Mouse (Mus musculus) stomach, embryonic 16.5 days (tissue): ENCODE data around the gene Adamtsl1. TPM values are rescaled to one million over a fixed set of nuclear protein-coding genes. Genes with fewer than 3 reads are reported as not detected.
A peak's percentile ranks its signal among the peaks of the same experiment; 100 is the strongest.

Experiments
- ATAC-seq: fragments of 200-750 bp; cut with Nextera tagmentation; 2 replicates; pipeline ENCODE4 v1.8.0; 2017; ENCODE audit warnings: moderate number of reproducible peaks, moderate TSS enrichment; ENCODE audit not compliant: insufficient read depth, low FRiP score
- H3K27ac ChIP-seq: fragments of 300-500 bp; sonication (generic); 2 replicates; pipeline ENCODE4 v1.5.1; 2014; ENCODE audit warnings: low read length
- H3K27me3 ChIP-seq: fragments of 300-500 bp; sonication (generic); 2 replicates; pipeline ENCODE4 v1.6.1; 2014; ENCODE audit warnings: low read length, control low read depth, mixed read lengths; ENCODE audit not compliant: control insufficient read depth, insufficient read depth
- H3K36me3 ChIP-seq: fragments of 300-500 bp; sonication (generic); 2 replicates; pipeline ENCODE4 v1.6.1; 2014; ENCODE audit warnings: low read length; ENCODE audit not compliant: control insufficient read depth, insufficient read depth
- H3K4me1 ChIP-seq: fragments of 300-500 bp; sonication (generic); 2 replicates; pipeline ENCODE4 v1.6.1; 2014; ENCODE audit warnings: low read length, control low read depth, mixed read lengths; ENCODE audit not compliant: control insufficient read depth, insufficient read depth
- H3K4me2 ChIP-seq: fragments of 300-500 bp; sonication (generic); 2 replicates; pipeline ENCODE4 v1.6.1; 2014; ENCODE audit warnings: low read depth, low read length, mixed read lengths
- H3K4me3 ChIP-seq: fragments of 300-500 bp; sonication (generic); replicated peaks from 2 replicates; pipeline ENCODE4 v1.5.1; 2014; ENCODE audit warnings: mild to moderate bottlenecking, low read length
- H3K9ac ChIP-seq: fragments of 300-500 bp; sonication (generic); 2 replicates; pipeline ENCODE4 v1.6.1; 2014; ENCODE audit warnings: low read length
- H3K9me3 ChIP-seq: fragments of 300-500 bp; sonication (generic); replicated peaks from 2 replicates; pipeline ENCODE4 v1.6.1; 2016; ENCODE audit warnings: low read length, control low read depth; ENCODE audit not compliant: control insufficient read depth
- WGBS: fragments of 180-500 bp; shearing (Covaris S2); extraction: QIAGEN DNeasy Blood & Tissue Kit; methylation state at CpG from one replicate; pipeline ENCODE4 v1.1.7; 2014; 5-methylcytosine and 5-hydroxymethylcytosine counted together
- polyA plus RNA-seq: library from polyadenylated mRNA; unstranded; fragments of >200 nt; fragmentation: Nextera tagmentation; extraction: Ambion mirVana; gene quantifications from 2 replicates; pipeline ENCODE4 v1.2.1, GENCODE M21; 2015

Adamtsl1 gene
- polyA plus RNA-seq: 17.5 and 22.0 TPM in 2 replicates

GRCm38 (mm10) chr4:85513792-85514191 lies at the start of gene Adamtsl1:
TSS of gene Adamtsl1 (plus strand) at chr4:85514172.
- H3K36me3 ChIP-seq: no peaks in the 10 kb centered on the region
- peak within 1 kb of the TSS; percentile 25; the same call in 1 of the 2 replicates for H3K27ac ChIP-seq
- peaks cover 6% of the 10 kb centered on the region; the same call in 1 of the 2 replicates for H3K4me1 ChIP-seq
- H3K4me2 ChIP-seq: peak within 1 kb of the TSS; percentile 74
- H3K4me3 ChIP-seq: peak within 1 kb of the TSS; percentile 46
- peak within 1 kb of the TSS; percentile 43 for H3K9ac ChIP-seq
- no peak for ATAC-seq
- 6% methylated on average over 9 of the region's 9 CpGs for WGBS
- no peaks in the 10 kb centered on the region for H3K9me3 ChIP-seq
- no peaks in the 10 kb centered on the region; the same call in 1 of the 2 replicates for H3K27me3 ChIP-seq

GRCm38 (mm10) chr4:85483586-85483985 lies 30.4 kb upstream of the Adamtsl1 start:
- Histone ChIP-seq H3K4me2 (no peak overlapping the region), H3K4me3 (no peak overlapping the region), H3K36me3 (no peaks in the 10 kb centered on the region), H3K9ac (no peak overlapping the region), H3K4me1 (no peaks in the 10 kb centered on the region), H3K27me3 (no peaks in the 10 kb centered on the region), H3K9me3 (no peaks in the 10 kb centered on the region), H3K27ac (no peak overlapping the region)
- WGBS: 86% methylated on average over 6 of the region's 6 CpGs
- ATAC-seq: no peak

- no peak overlapping the region for H3K4me3 ChIP-seq
- WGBS: 78% methylated on average over 10 of the region's 10 CpGs
- no peaks in the 10 kb centered on the region for H3K36me3 ChIP-seq
- ATAC-seq: no peak
- H3K27me3 ChIP-seq: no peaks in the 10 kb centered on the region
- H3K27ac ChIP-seq: no peak overlapping the region
- H3K4me1 ChIP-seq: no peaks in the 10 kb centered on the region
- no peak overlapping the region for H3K4me2 ChIP-seq
- no peak overlapping the region for H3K9ac ChIP-seq
- no peaks in the 10 kb centered on the region for H3K9me3 ChIP-seq
Observed at GRCm38 (mm10) chr4:85486316-85486946, 27.5 kb upstream of the Adamtsl1 start.

GRCm38 (mm10) chr4:85505718-85506117 lies 8.3 kb upstream of the Adamtsl1 start:
- Histone ChIP-seq H3K9ac (no peak overlapping the region), H3K27me3 (no peaks in the 10 kb centered on the region), H3K36me3 (no peaks in the 10 kb centered on the region), H3K4me2 (no peak overlapping the region), H3K4me1 (no peaks in the 10 kb centered on the region), H3K27ac (no peak overlapping the region), H3K9me3 (no peaks in the 10 kb centered on the region), H3K4me3 (no peak overlapping the region)
- WGBS: 56% methylated on average over 3 of the region's 3 CpGs
- no peak for ATAC-seq

GRCm38 (mm10) chr4:85506976-85507375 lies 7.0 kb upstream of the Adamtsl1 start:
- no peaks in the 10 kb centered on the region for H3K27me3 ChIP-seq
- H3K36me3 ChIP-seq: no peaks in the 10 kb centered on the region
- ATAC-seq: no peak
- 79% methylated on average over 2 of the region's 2 CpGs for WGBS
- no peaks in the 10 kb centered on the region for H3K9me3 ChIP-seq
- no peak overlapping the region for H3K4me3 ChIP-seq
- no peak overlapping the region for H3K9ac ChIP-seq
- no peak overlapping the region for H3K4me2 ChIP-seq
- no peak overlapping the region for H3K27ac ChIP-seq
- no peaks in the 10 kb centered on the region for H3K4me1 ChIP-seq

GRCm38 (mm10) chr4:85507491-85507890 lies 6.5 kb upstream of the Adamtsl1 start:
- no peaks in the 10 kb centered on the region for H3K36me3 ChIP-seq
- no peaks in the 10 kb centered on the region for H3K4me1 ChIP-seq
- H3K4me3 ChIP-seq: no peak overlapping the region
- H3K9ac ChIP-seq: no peak overlapping the region
- WGBS: 45% methylated on average over 5 of the region's 5 CpGs
- H3K27ac ChIP-seq: no peak overlapping the region
- no peaks in the 10 kb centered on the region for H3K9me3 ChIP-seq
- H3K4me2 ChIP-seq: no peak overlapping the region
- no peak for ATAC-seq
- no peaks in the 10 kb centered on the region for H3K27me3 ChIP-seq

GRCm38 (mm10) chr4:85513288-85513687 lies 684 bp upstream of the Adamtsl1 start:
- WGBS: 30% methylated on average over 7 of the region's 7 CpGs
- Histone ChIP-seq H3K27me3 (no peaks in the 10 kb centered on the region; the same call in 1 of the 2 replicates), H3K27ac (peak overlapping the region; percentile 25; the same call in 1 of the 2 replicates), H3K4me3 (peak overlapping the region; percentile 46), H3K36me3 (no peaks in the 10 kb centered on the region), H3K4me1 (peaks cover 6% of the 10 kb centered on the region; the same call in 1 of the 2 replicates), H3K9ac (no peak overlapping the region), H3K9me3 (no peaks in the 10 kb centered on the region), H3K4me2 (peak overlapping the region; percentile 74)
- peak; percentile 48; the same call in 1 of the 2 replicates for ATAC-seq

- H3K27me3 ChIP-seq: no peaks in the 10 kb centered on the region; the same call in 1 of the 2 replicates
- H3K9me3 ChIP-seq: no peaks in the 10 kb centered on the region
- peak overlapping the region; percentile 43 for H3K9ac ChIP-seq
- peaks cover 6% of the 10 kb centered on the region; the same call in 1 of the 2 replicates for H3K4me1 ChIP-seq
- no peak overlapping the region for H3K27ac ChIP-seq
- ATAC-seq: peak; percentile 87
- peak overlapping the region; percentile 74 for H3K4me2 ChIP-seq
- peak overlapping the region; percentile 46 for H3K4me3 ChIP-seq
- WGBS: 1% methylated on average over 33 of the region's 33 CpGs
- H3K36me3 ChIP-seq: no peaks in the 10 kb centered on the region
Observed at GRCm38 (mm10) chr4:85514205-85514681, 271 bp downstream of the Adamtsl1 start.

- H3K4me2 ChIP-seq: no peak overlapping the region
- no peak overlapping the region for H3K4me3 ChIP-seq
- H3K27me3 ChIP-seq: no peaks in the 10 kb centered on the region
- no peak overlapping the region for H3K27ac ChIP-seq
- H3K9ac ChIP-seq: no peak overlapping the region
- 82% methylated on average over 7 of the region's 7 CpGs for WGBS
- no peak for ATAC-seq
- H3K4me1 ChIP-seq: no peaks in the 10 kb centered on the region
- no peaks in the 10 kb centered on the region for H3K36me3 ChIP-seq
- H3K9me3 ChIP-seq: no peaks in the 10 kb centered on the region
Observed at GRCm38 (mm10) chr4:85526966-85527566, 13.1 kb downstream of the Adamtsl1 start.
